Mouse (Mus musculus): ENCODE measurements at regions not wholly inside any gene's neighbourhood (a gene's known extent, or its start where the extent isn't known, plus 50 kb on each side); places are given as distances from the start of the nearest gene placed in this dataset.

- no peak for DNase-seq (ENCODE audit: low spot score)
- intact Hi-C loops (cut with DNase I), result no loop called here
Measured at GRCm38 (mm10) chr13:97492958-97493735, 252.2 kb downstream of the Enc1 start.

- intact Hi-C loops (cut with DNase I), result no loop called here
- no peak for DNase-seq (ENCODE audit: low spot score)
Measured at GRCm38 (mm10) chr13:97491865-97492847, 251.3 kb downstream of the Enc1 start.

- intact Hi-C loops (cut with DNase I), result no loop called here
- DNase-seq (ENCODE audit: low spot score), result no peak
Measured at GRCm38 (mm10) chr13:97490131-97490530, 249.2 kb downstream of the Enc1 start.

- intact Hi-C loops (cut with DNase I), result no loop called here
- no peak for DNase-seq (ENCODE audit: low spot score)
Measured at GRCm38 (mm10) chr13:97489721-97490120, 248.8 kb downstream of the Enc1 start.

GRCm38 (mm10) chr13:97489029-97489428 lies 248.1 kb downstream of the Enc1 start:
- no peak for DNase-seq (ENCODE audit: low spot score)
- intact Hi-C loops (cut with DNase I), result no loop called here

GRCm38 (mm10) chr13:97488518-97488917 lies 247.6 kb downstream of the Enc1 start:
- DNase-seq (ENCODE audit: low spot score), result no peak
- intact Hi-C loops (cut with DNase I), result no loop called here

- intact Hi-C loops (cut with DNase I), result no loop called here
Measured at GRCm38 (mm10) chr13:97487746-97488473, 247.0 kb downstream of the Enc1 start.

GRCm38 (mm10) chr13:97486490-97486889 lies 245.6 kb downstream of the Enc1 start:
- intact Hi-C loops (cut with DNase I), result no loop called here
- no peak for DNase-seq (ENCODE audit: low spot score)

More at GRCm38 (mm10) chr13:97487746-97488473, 247.0 kb downstream of the Enc1 start:
- no peak for DNase-seq (ENCODE audit: low spot score)

- intact Hi-C loops (cut with DNase I), result no loop called here
- DNase-seq (ENCODE audit: low spot score), result no peak
Measured at GRCm38 (mm10) chr13:97485886-97486285, 245.0 kb downstream of the Enc1 start.

GRCm38 (mm10) chr13:97484808-97485545 lies 244.1 kb downstream of the Enc1 start:
- intact Hi-C loops (cut with DNase I), result no loop called here
- DNase-seq (ENCODE audit: low spot score), result no peak

GRCm38 (mm10) chr13:97483681-97484080 lies 242.8 kb downstream of the Enc1 start:
- intact Hi-C loops (cut with DNase I), result no loop called here
- no peak for DNase-seq (ENCODE audit: low spot score)

GRCm38 (mm10) chr13:97482439-97482946 lies 241.6 kb downstream of the Enc1 start:
- no peak for DNase-seq (ENCODE audit: low spot score)
- intact Hi-C loops (cut with DNase I), result no loop called here

- no peak for DNase-seq (ENCODE audit: low spot score)
- intact Hi-C loops (cut with DNase I), result no loop called here
Measured at GRCm38 (mm10) chr13:97481259-97481658, 240.4 kb downstream of the Enc1 start.

GRCm38 (mm10) chr13:97479066-97479586 lies 238.2 kb downstream of the Enc1 start:
- DNase-seq (ENCODE audit: low spot score), result no peak

GRCm38 (mm10) chr13:97473971-97474365 lies 233.1 kb downstream of the Enc1 start:
- intact Hi-C loops (cut with DNase I), result no loop called here
- no peak for DNase-seq (ENCODE audit: low spot score)

More at GRCm38 (mm10) chr13:97479066-97479586, 238.2 kb downstream of the Enc1 start:
- intact Hi-C loops (cut with DNase I), result no loop called here

GRCm38 (mm10) chr13:97473256-97473970 lies 232.5 kb downstream of the Enc1 start:
- DNase-seq (ENCODE audit: low spot score), result no peak
- intact Hi-C loops (cut with DNase I), result no loop called here

GRCm38 (mm10) chr13:97469999-97470398 lies 229.1 kb downstream of the Enc1 start:
- no peak for DNase-seq (ENCODE audit: low spot score)
- intact Hi-C loops (cut with DNase I), result no loop called here

GRCm38 (mm10) chr13:97468874-97469593 lies 228.1 kb downstream of the Enc1 start:
- intact Hi-C loops (cut with DNase I), result no loop called here
- no peak for DNase-seq (ENCODE audit: low spot score)

All from heart, postnatal 25 days (tissue).